In genomic region chr2:107291142-107291541, GRCm38 (mm10) we compare ENCODE assay signal across 8 mouse cellular contexts. TPM values are rescaled to one million over a fixed set of nuclear protein-coding genes. Genes with fewer than 3 reads are reported as not detected.
DNase-seq lines count a peak whose midpoint lies in the region; ATAC-seq and TF ChIP-seq lines count a peak whose summit lies in the region.

No protein-coding gene starts in this region.

- H3K36me3 ChIP-seq in embryonic facial prominence, embryonic 10.5 days (replicated peaks) = no peaks in the 10 kb centered on the region
- H3K36me3 ChIP-seq in hindbrain, embryonic 12.5 days = no peaks in the 10 kb centered on the region
- no peaks in the 10 kb centered on the region; the same call in 1 of the 2 replicates for H3K36me3 ChIP-seq in midbrain, embryonic 14.5 days (ENCODE audit: control insufficient read depth, insufficient read depth, low read length)

- H3K4me2 ChIP-seq in hindbrain, embryonic 12.5 days (replicated peaks) = peak overlapping the region; percentile 94
- peak overlapping the region; percentile 76 for H3K4me2 ChIP-seq in midbrain, embryonic 14.5 days (ENCODE audit: low read length)

- peaks cover 16% of the 10 kb centered on the region for H3K4me1 ChIP-seq in embryonic facial prominence, embryonic 10.5 days
- peaks cover 5% of the 10 kb centered on the region for H3K4me1 ChIP-seq in hindbrain, embryonic 12.5 days
- 0 out of 2 replicates have a peak, but pooled peaks cover 3% of the 10 kb centered on the region for H3K4me1 ChIP-seq in midbrain, embryonic 14.5 days (ENCODE audit: control insufficient read depth, insufficient read depth, low read length)

- no peaks in the 10 kb centered on the region for H3K9me3 ChIP-seq in embryonic facial prominence, embryonic 10.5 days
- H3K9me3 ChIP-seq in hindbrain, embryonic 12.5 days (replicated peaks) = no peaks in the 10 kb centered on the region
- H3K9me3 ChIP-seq in midbrain, embryonic 14.5 days (ENCODE audit: control insufficient read depth, low read length) = no peaks in the 10 kb centered on the region

- peak overlapping the region; percentile 94 for H3K27ac ChIP-seq in layer of hippocampus, adult 2 months
- no peak overlapping the region for H3K27ac ChIP-seq in embryonic facial prominence, embryonic 10.5 days (replicated peaks)
- no peak overlapping the region for H3K27ac ChIP-seq in hindbrain, embryonic 12.5 days
- H3K27ac ChIP-seq in midbrain, embryonic 14.5 days (replicated peaks; ENCODE audit: low read depth, low read length) = peak overlapping the region; percentile 61; the same call in 1 of the 2 replicates

- peak overlapping the region; percentile 74 for H3K4me3 ChIP-seq in layer of hippocampus, adult 2 months
- peak overlapping the region; percentile 62 for H3K4me3 ChIP-seq in embryonic facial prominence, embryonic 10.5 days
- H3K4me3 ChIP-seq in hindbrain, embryonic 12.5 days = peak overlapping the region; percentile 51
- H3K4me3 ChIP-seq in midbrain, embryonic 14.5 days (replicated peaks; ENCODE audit: low read depth, low read length) = peak overlapping the region; percentile 49

- DNase-seq in layer of hippocampus, adult 2 months (ENCODE audit: low spot score in 2 of 2) = peak in 1 of 2 experiments; percentile 38
- no peak for DNase-seq in layer of hippocampus, adult 9-10 months (ENCODE audit: low spot score)
- DNase-seq in embryonic facial prominence, embryonic 10.5 days (ENCODE audit: low spot score) = peak; percentile 23
- DNase-seq in midbrain, embryonic 14.5 days = peak; percentile 64
- DNase-seq in adipocyte (ENCODE audit: low spot score) = no peak
- DNase-seq in thymus, adult 18-20 months = no peak

- 3% methylated on average over 16 of the region's 16 CpGs for WGBS in embryonic facial prominence, embryonic 10.5 days
- WGBS in hindbrain, embryonic 12.5 days = 2% methylated on average over 16 of the region's 16 CpGs
- 2% methylated on average over 16 of the region's 16 CpGs for WGBS in midbrain, embryonic 14.5 days

- ATAC-seq in hindbrain, embryonic 12.5 days (ENCODE audit: low FRiP score) = peak; percentile 65
- ATAC-seq in midbrain, embryonic 14.5 days (ENCODE audit: low FRiP score, low TSS enrichment) = no peak; the same call in 1 of the 2 replicates
- ATAC-seq in inflammation-experienced regulatory T-cells, adult 6 months = no peak

- peak overlapping the region; percentile 53 for H3K9ac ChIP-seq in hindbrain, embryonic 12.5 days
- peak overlapping the region; percentile 63 for H3K9ac ChIP-seq in midbrain, embryonic 14.5 days (replicated peaks; ENCODE audit: low read length)

- peaks cover 43% of the 10 kb centered on the region for H3K27me3 ChIP-seq in embryonic facial prominence, embryonic 10.5 days (replicated peaks; ENCODE audit: low read depth, poor library complexity, severe bottlenecking)
- 0 out of 2 replicates have a peak, but pooled peaks cover 3% of the 10 kb centered on the region for H3K27me3 ChIP-seq in hindbrain, embryonic 12.5 days
- no peaks in the 10 kb centered on the region for H3K27me3 ChIP-seq in midbrain, embryonic 14.5 days (ENCODE audit: control insufficient read depth, insufficient read depth, low read length)

- TF ChIP-seq CTCF in layer of hippocampus, adult 2 months (conservative IDR thresholded peaks at IDR 0.05) = no peak; the same call in 1 of the 2 replicates

RNA-seq across cellular contexts. Expression of gene Kcna4, which starts 0.7 kb away (rescaled TPM):
- 10 to 100 TPM; 41.6 to 48.6 TPM for total RNA-seq in layer of hippocampus, adult 2 months (2021)
- polyA plus RNA-seq in embryonic facial prominence, embryonic 10.5 days (2016; fragmentation: Nextera tagmentation; extraction: Ambion mirVana) = 0.05 TPM in 1 of 2 replicates, not detected in the other
- 2.0 and 3.1 TPM in 2 replicates for polyA plus RNA-seq in hindbrain, embryonic 12.5 days (2016; fragmentation: Nextera tagmentation; extraction: Ambion mirVana)
- 5.2 and 5.7 TPM in 2 replicates for polyA plus RNA-seq in midbrain, embryonic 14.5 days (2014; fragmentation: Nextera tagmentation; extraction: Ambion mirVana)
- not detected for polyA plus RNA-seq in inflammation-experienced regulatory T-cells, adult 6 months (2017; shearing (Covaris generic))

Comparison
In these comparisons a context has a peak if more than half of its experiments do, and no peak if none do; other contexts are left out.
1. DNase-seq: peak in embryonic facial prominence, embryonic 10.5 days (single experiment) and midbrain, embryonic 14.5 days (single experiment); none in layer of hippocampus, adult 9-10 months (single experiment), adipocyte (single experiment) and thymus, adult 18-20 months (0 of 2).
2. H3K27ac ChIP-seq: peak in layer of hippocampus, adult 2 months (single experiment) and midbrain, embryonic 14.5 days (single experiment); none in embryonic facial prominence, embryonic 10.5 days (single experiment) and hindbrain, embryonic 12.5 days (single experiment).
3. Peak in every context shown above with its lines, with median percentiles within 50 percentile points of each other: H3K4me3 ChIP-seq.